Mouse (Mus musculus): ENCODE measurements around the gene Myh3. TPM values are rescaled to one million over a fixed set of nuclear protein-coding genes. Genes with fewer than 3 reads are reported as not detected.

Gene Myh3
- polyA plus RNA-seq, 1 experiment from 2014 or later, result 13.4 TPM

GRCm38 (mm10) chr11:67133526-67133925, 55.4 kb downstream of the Myh3 start:
- WGBS, result 79% methylated on average over 2 of the region's 2 CpGs
- no peaks in the 10 kb centered on the region for H3K27me3 ChIP-seq (replicated peaks)
- no peak overlapping the region for H3K4me3 ChIP-seq (replicated peaks)
- no peaks in the 10 kb centered on the region for H3K9me3 ChIP-seq (replicated peaks)
- H3K4me1 ChIP-seq, result no peaks in the 10 kb centered on the region
- no peak overlapping the region for H3K9ac ChIP-seq (replicated peaks)
- no peak for ATAC-seq (ENCODE audit: low FRiP score)
- no peak overlapping the region for H3K4me2 ChIP-seq
- H3K27ac ChIP-seq (replicated peaks), result no peak overlapping the region
- no peaks in the 10 kb centered on the region for H3K36me3 ChIP-seq

- Histone ChIP-seq H3K36me3 (no peaks in the 10 kb centered on the region), H3K4me3 (replicated peaks) (no peak overlapping the region), H3K27ac (replicated peaks) (no peak overlapping the region), H3K9ac (replicated peaks) (no peak overlapping the region), H3K4me1 (no peaks in the 10 kb centered on the region), H3K9me3 (replicated peaks) (no peaks in the 10 kb centered on the region), H3K27me3 (replicated peaks) (no peaks in the 10 kb centered on the region), H3K4me2 (no peak overlapping the region)
- ATAC-seq (ENCODE audit: low FRiP score), result no peak
- WGBS, result 80% methylated on average over 6 of the region's 6 CpGs
These were observed 56.6 kb downstream of the Myh3 start for GRCm38 (mm10) chr11:67134654-67135053.

GRCm38 (mm10) chr11:67135532-67135931, 57.4 kb downstream of the Myh3 start:
- no peaks in the 10 kb centered on the region for H3K27me3 ChIP-seq (replicated peaks)
- H3K9me3 ChIP-seq (replicated peaks), result no peaks in the 10 kb centered on the region
- H3K27ac ChIP-seq (replicated peaks), result no peak overlapping the region
- no peak for ATAC-seq (ENCODE audit: low FRiP score)
- no peak overlapping the region for H3K4me2 ChIP-seq
- no peaks in the 10 kb centered on the region for H3K4me1 ChIP-seq
- no peak overlapping the region for H3K4me3 ChIP-seq (replicated peaks)
- no peak overlapping the region for H3K9ac ChIP-seq (replicated peaks)
- H3K36me3 ChIP-seq, result no peaks in the 10 kb centered on the region
- 92% methylated on average over 2 of the region's 2 CpGs for WGBS

- no peak for ATAC-seq (ENCODE audit: low FRiP score)
- WGBS, result 83% methylated on average over 8 of the region's 8 CpGs
These were observed 61.5 kb downstream of the Myh3 start for GRCm38 (mm10) chr11:67139556-67139955.

GRCm38 (mm10) chr11:67140175-67140574, 62.1 kb downstream of the Myh3 start:
- H3K27ac ChIP-seq (replicated peaks), result no peak overlapping the region
- no peak overlapping the region for H3K4me3 ChIP-seq (replicated peaks)
- no peaks in the 10 kb centered on the region for H3K27me3 ChIP-seq (replicated peaks)
- H3K36me3 ChIP-seq, result no peaks in the 10 kb centered on the region
- H3K9ac ChIP-seq (replicated peaks), result no peak overlapping the region
- ATAC-seq (ENCODE audit: low FRiP score), result no peak
- 85% methylated on average over 5 of the region's 5 CpGs for WGBS
- no peaks in the 10 kb centered on the region for H3K4me1 ChIP-seq
- no peaks in the 10 kb centered on the region for H3K9me3 ChIP-seq (replicated peaks)
- H3K4me2 ChIP-seq, result no peak overlapping the region

More at GRCm38 (mm10) chr11:67139556-67139955, 61.5 kb downstream of the Myh3 start:
- Histone ChIP-seq H3K4me1 (no peaks in the 10 kb centered on the region), H3K27me3 (replicated peaks) (no peaks in the 10 kb centered on the region), H3K27ac (replicated peaks) (no peak overlapping the region), H3K36me3 (no peaks in the 10 kb centered on the region), H3K4me3 (replicated peaks) (no peak overlapping the region), H3K4me2 (no peak overlapping the region), H3K9me3 (replicated peaks) (no peaks in the 10 kb centered on the region), H3K9ac (replicated peaks) (no peak overlapping the region)

GRCm38 (mm10) chr11:67141031-67141430, 62.9 kb downstream of the Myh3 start:
- Histone ChIP-seq H3K36me3 (no peaks in the 10 kb centered on the region), H3K27me3 (replicated peaks) (no peaks in the 10 kb centered on the region), H3K4me2 (no peak overlapping the region), H3K9ac (replicated peaks) (no peak overlapping the region), H3K4me3 (replicated peaks) (no peak overlapping the region), H3K4me1 (no peaks in the 10 kb centered on the region), H3K9me3 (replicated peaks) (no peaks in the 10 kb centered on the region), H3K27ac (replicated peaks) (no peak overlapping the region)
- 83% methylated on average over 6 of the region's 6 CpGs for WGBS
- no peak for ATAC-seq (ENCODE audit: low FRiP score)

- Histone ChIP-seq H3K4me2 (no peak overlapping the region), H3K4me1 (no peaks in the 10 kb centered on the region), H3K9me3 (replicated peaks) (no peaks in the 10 kb centered on the region), H3K4me3 (replicated peaks) (no peak overlapping the region), H3K27ac (replicated peaks) (no peak overlapping the region), H3K9ac (replicated peaks) (no peak overlapping the region), H3K36me3 (no peaks in the 10 kb centered on the region), H3K27me3 (replicated peaks) (no peaks in the 10 kb centered on the region)
- 72% methylated on average over 4 of the region's 4 CpGs for WGBS
- ATAC-seq (ENCODE audit: low FRiP score), result no peak
These were observed 63.9 kb downstream of the Myh3 start for GRCm38 (mm10) chr11:67142047-67142446.

- Histone ChIP-seq H3K4me1 (no peaks in the 10 kb centered on the region), H3K27ac (replicated peaks) (no peak overlapping the region), H3K9me3 (replicated peaks) (no peaks in the 10 kb centered on the region), H3K27me3 (replicated peaks) (no peaks in the 10 kb centered on the region), H3K36me3 (no peaks in the 10 kb centered on the region), H3K9ac (replicated peaks) (no peak overlapping the region), H3K4me3 (replicated peaks) (no peak overlapping the region), H3K4me2 (no peak overlapping the region)
- ATAC-seq (ENCODE audit: low FRiP score), result no peak
- WGBS, result 80% methylated on average over 5 of the region's 5 CpGs
These were observed 65.0 kb downstream of the Myh3 start for GRCm38 (mm10) chr11:67143065-67143464.

GRCm38 (mm10) chr11:67143863-67144498, 65.9 kb downstream of the Myh3 start:
- 81% methylated on average over 4 of the region's 4 CpGs for WGBS
- Histone ChIP-seq H3K4me2 (no peak overlapping the region), H3K9ac (replicated peaks) (no peak overlapping the region), H3K27ac (replicated peaks) (no peak overlapping the region), H3K4me3 (replicated peaks) (no peak overlapping the region), H3K4me1 (no peaks in the 10 kb centered on the region), H3K27me3 (replicated peaks) (no peaks in the 10 kb centered on the region), H3K9me3 (replicated peaks) (no peaks in the 10 kb centered on the region), H3K36me3 (no peaks in the 10 kb centered on the region)
- ATAC-seq (ENCODE audit: low FRiP score), result no peak

- Histone ChIP-seq H3K4me3 (replicated peaks) (no peak overlapping the region), H3K9me3 (replicated peaks) (no peaks in the 10 kb centered on the region), H3K27ac (replicated peaks) (no peak overlapping the region), H3K4me2 (no peak overlapping the region), H3K9ac (replicated peaks) (no peak overlapping the region), H3K27me3 (replicated peaks) (no peaks in the 10 kb centered on the region), H3K4me1 (no peaks in the 10 kb centered on the region), H3K36me3 (no peaks in the 10 kb centered on the region)
- ATAC-seq (ENCODE audit: low FRiP score), result no peak
- 73% methylated on average over 6 of the region's 6 CpGs for WGBS
These were observed 66.6 kb downstream of the Myh3 start for GRCm38 (mm10) chr11:67144559-67145265.

- Histone ChIP-seq H3K9ac (replicated peaks) (no peak overlapping the region), H3K9me3 (replicated peaks) (no peaks in the 10 kb centered on the region), H3K4me3 (replicated peaks) (no peak overlapping the region), H3K27ac (replicated peaks) (no peak overlapping the region), H3K27me3 (replicated peaks) (no peaks in the 10 kb centered on the region), H3K36me3 (no peaks in the 10 kb centered on the region), H3K4me2 (no peak overlapping the region), H3K4me1 (no peaks in the 10 kb centered on the region)
- ATAC-seq (ENCODE audit: low FRiP score), result no peak
- WGBS, result 90% methylated on average over 5 of the region's 5 CpGs
These were observed 67.6 kb downstream of the Myh3 start for GRCm38 (mm10) chr11:67145482-67146408.
